ENCODE assay signal across 8 mouse cellular contexts in the genomic region with DNA sequence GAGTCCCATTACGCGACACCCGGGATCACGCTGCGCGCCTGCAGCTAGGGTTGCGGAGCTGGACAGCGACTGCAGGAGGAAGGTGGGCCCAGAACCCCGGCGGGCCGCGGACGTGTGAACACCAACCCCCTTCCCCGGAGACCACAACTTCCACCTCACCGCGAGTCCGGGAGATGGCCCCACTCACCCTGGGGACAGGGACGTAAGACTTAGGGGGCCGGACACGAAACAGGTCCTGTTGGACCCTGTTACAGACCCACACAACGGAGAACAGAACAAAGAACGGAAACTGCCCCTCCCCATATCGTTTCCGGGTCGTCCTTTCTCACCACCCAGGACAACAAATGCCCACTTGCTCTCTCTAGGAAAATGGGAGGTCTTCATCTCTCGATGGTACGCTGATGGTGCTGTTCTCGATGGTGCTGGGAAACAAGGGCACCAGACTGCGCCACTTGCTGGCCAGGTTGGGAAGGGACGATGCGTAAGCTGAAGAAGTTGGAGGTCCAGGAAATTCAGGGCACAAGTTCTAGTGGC. TPM values are rescaled to one million over a fixed set of nuclear protein-coding genes. Genes with fewer than 3 reads are reported as not detected.
DNase-seq lines count a peak whose midpoint lies in the region; ATAC-seq and TF ChIP-seq lines count a peak whose summit lies in the region.

Gene Zfp113 (minus strand): TSS at position 302 of the 534 bp plus-strand sequence.

- H3K4me3 ChIP-seq in erythroblast, embryonic 14.5 days (replicated peaks): peak within 1 kb of the TSS; percentile 77
- H3K4me3 ChIP-seq in heart, embryonic 11.5 days (ENCODE audit: low read depth, low read length): peak within 1 kb of the TSS; percentile 77
- peak within 1 kb of the TSS; percentile 83 for H3K4me3 ChIP-seq in kidney, embryonic 16.5 days (ENCODE audit: low read length)
- peak within 1 kb of the TSS; percentile 81 for H3K4me3 ChIP-seq in liver, adult 2 months (ENCODE audit: insufficient read depth, low read depth, low read length)
- peak within 1 kb of the TSS; percentile 54 for H3K4me3 ChIP-seq in myocyte

- WGBS in heart, embryonic 11.5 days (ENCODE audit: insufficient replicate concordance): under 1% methylated on average over 31 of the region's 31 CpGs
- WGBS in kidney, embryonic 16.5 days: under 1% methylated on average over 31 of the region's 31 CpGs
- under 1% methylated on average over 31 of the region's 31 CpGs for WGBS in liver, adult 2 months

- no peaks in the 10 kb centered on the region for H3K9me3 ChIP-seq in erythroblast, embryonic 14.5 days (ENCODE audit: control insufficient read depth, low read length)
- no peaks in the 10 kb centered on the region for H3K9me3 ChIP-seq in heart, embryonic 11.5 days (replicated peaks; ENCODE audit: control insufficient read depth, low read length)
- H3K9me3 ChIP-seq in kidney, embryonic 16.5 days (ENCODE audit: low read length): no peaks in the 10 kb centered on the region

- peaks cover 19% of the 10 kb centered on the region for H3K36me3 ChIP-seq in erythroblast, embryonic 14.5 days (ENCODE audit: control insufficient read depth)
- peaks cover 7% of the 10 kb centered on the region for H3K36me3 ChIP-seq in heart, embryonic 11.5 days (ENCODE audit: control insufficient read depth, insufficient read depth, low read length)
- peaks cover 20% of the 10 kb centered on the region for H3K36me3 ChIP-seq in kidney, embryonic 16.5 days (ENCODE audit: insufficient read depth, low read length)
- peaks cover 17% of the 10 kb centered on the region for H3K36me3 ChIP-seq in liver, adult 2 months (ENCODE audit: control insufficient read depth, insufficient read depth, low read length)
- H3K36me3 ChIP-seq in myocyte (ENCODE audit: control insufficient read depth, insufficient read depth): peaks cover 17% of the 10 kb centered on the region
- peaks cover 9% of the 10 kb centered on the region; the same call in 1 of the 2 replicates for H3K36me3 ChIP-seq in splenic B cell, adult 2 months (ENCODE audit: control insufficient read depth, insufficient read depth, low read length, poor library complexity, severe bottlenecking)

- H3K27me3 ChIP-seq in erythroblast, embryonic 14.5 days (ENCODE audit: control insufficient read depth): no peaks in the 10 kb centered on the region
- H3K27me3 ChIP-seq in heart, embryonic 11.5 days (ENCODE audit: control insufficient read depth, insufficient read depth, low read length): no peaks in the 10 kb centered on the region
- H3K27me3 ChIP-seq in kidney, embryonic 16.5 days (ENCODE audit: insufficient read depth, low read length): no peaks in the 10 kb centered on the region
- no peaks in the 10 kb centered on the region for H3K27me3 ChIP-seq in liver, adult 2 months (ENCODE audit: control insufficient read depth, insufficient read depth, low read length)
- H3K27me3 ChIP-seq in myocyte (ENCODE audit: control insufficient read depth, insufficient read depth, insufficient read length): no peaks in the 10 kb centered on the region
- no peaks in the 10 kb centered on the region for H3K27me3 ChIP-seq in splenic B cell, adult 2 months (ENCODE audit: control insufficient read depth, insufficient read depth, low read length, poor library complexity, severe bottlenecking)

- peak within 1 kb of the TSS; percentile 47 for H3ac ChIP-seq in myocyte (ENCODE audit: control insufficient read depth, insufficient read length)

- peak; percentile 87 for TF ChIP-seq CTCF in brain, embryonic 14.5 days (IDR thresholded peaks at IDR 0.05; ENCODE audit: borderline replicate concordance, extremely low read depth, insufficient read depth, insufficient read length)
- TF ChIP-seq CTCF in liver, adult 2 months (IDR thresholded peaks at IDR 0.05; ENCODE audit: low read depth, low read length): peak; percentile 95

- no peaks in the 10 kb centered on the region for H3K79me2 ChIP-seq in liver, adult 2 months (ENCODE audit: control insufficient read depth, insufficient read depth, low read length)
- peaks cover 16% of the 10 kb centered on the region for H3K79me2 ChIP-seq in myocyte (ENCODE audit: control insufficient read depth, insufficient read depth)

- H3K4me2 ChIP-seq in heart, embryonic 11.5 days: peak within 1 kb of the TSS; percentile 86
- H3K4me2 ChIP-seq in kidney, embryonic 16.5 days (replicated peaks; ENCODE audit: low read depth, low read length): peak within 1 kb of the TSS; percentile 80
- H3K4me2 ChIP-seq in myocyte (ENCODE audit: low read depth): peak within 1 kb of the TSS; percentile 90

- peak within 1 kb of the TSS; percentile 84 for H3K27ac ChIP-seq in heart, embryonic 11.5 days (ENCODE audit: low read depth, low read length)
- H3K27ac ChIP-seq in kidney, embryonic 16.5 days (ENCODE audit: low read length): peak within 1 kb of the TSS; percentile 95
- peak within 1 kb of the TSS; percentile 82 for H3K27ac ChIP-seq in liver, adult 2 months (replicated peaks; ENCODE audit: insufficient read depth, low read depth, low read length)

- DNase-seq in CD4-positive helper T cell, adult 2 months (ENCODE audit: low read depth, low spot score): peak; percentile 91
- DNase-seq in brain, embryonic 14.5 days (ENCODE audit: low read depth): peak; percentile 99
- DNase-seq in liver, adult 2 months (ENCODE audit: extremely low read depth, low read depth, low spot score): peak; percentile 95
- DNase-seq in splenic B cell, adult 2 months (ENCODE audit: low read depth, low spot score): peak; percentile 94

- TF ChIP-seq POLR2A in brain, embryonic 14.5 days (IDR thresholded peaks at IDR 0.05; ENCODE audit: borderline replicate concordance, extremely low read depth, insufficient read depth, insufficient read length, poor library complexity, severe bottlenecking): peak; percentile 66; the same call in 1 of the 2 replicates
- TF ChIP-seq POLR2A in liver, adult 2 months (IDR thresholded peaks at IDR 0.05; ENCODE audit: extremely low read depth, insufficient read depth, low read length): peak; percentile 73; the same call in 1 of the 2 replicates
- peak; percentile 57 for TF ChIP-seq POLR2A in myocyte (IDR thresholded peaks at IDR 0.05; ENCODE audit: insufficient read length, low read depth)

- peak within 1 kb of the TSS; percentile 90 for H3K9ac ChIP-seq in heart, embryonic 11.5 days (ENCODE audit: low read depth, low read length)
- H3K9ac ChIP-seq in kidney, embryonic 16.5 days (replicated peaks; ENCODE audit: low read length): peak within 1 kb of the TSS; percentile 97
- peak within 1 kb of the TSS; percentile 89 for H3K9ac ChIP-seq in liver, adult 2 months (ENCODE audit: low read depth, low read length)

- peaks cover 24% of the 10 kb centered on the region for H3K4me1 ChIP-seq in erythroblast, embryonic 14.5 days (ENCODE audit: control insufficient read depth)
- H3K4me1 ChIP-seq in heart, embryonic 11.5 days (ENCODE audit: control insufficient read depth, insufficient read depth, low read length): peaks cover 7% of the 10 kb centered on the region; the same call in 1 of the 2 replicates
- H3K4me1 ChIP-seq in kidney, embryonic 16.5 days (ENCODE audit: insufficient read depth, low read length): peaks cover 9% of the 10 kb centered on the region; the same call in 1 of the 2 replicates
- peaks cover 9% of the 10 kb centered on the region for H3K4me1 ChIP-seq in liver, adult 2 months (ENCODE audit: control insufficient read depth, insufficient read depth, low read length)

- ATAC-seq in heart, embryonic 11.5 days (replicated peaks; ENCODE audit: insufficient number of reproducible peaks, low FRiP score, low TSS enrichment): peak; percentile 96
- peak; percentile 96 for ATAC-seq in kidney, embryonic 16.5 days (ENCODE audit: low FRiP score, low TSS enrichment)

TF ChIP-seq in myocyte, 11 proteins besides CTCF, POLR2A, EP300 and RAD21:
- TF ChIP-seq TCF3 (IDR thresholded peaks at IDR 0.05; ENCODE audit: insufficient read length, low read depth) (no peak), REST (IDR thresholded peaks at IDR 0.05; ENCODE audit: insufficient read depth, insufficient read length) (peak; percentile 84), MYOG (IDR thresholded peaks at IDR 0.05; ENCODE audit: control insufficient read depth in 1 of 3, insufficient read depth in 1 of 3, insufficient read length in 2 of 3, low read depth in 2 of 3) (peak in 1 of 3 experiments; percentile 32), TCF12 (IDR thresholded peaks at IDR 0.05; ENCODE audit: insufficient read depth, poor library complexity, severe bottlenecking) (no peak), POLR2AphosphoS2 (IDR thresholded peaks at IDR 0.05; ENCODE audit: insufficient read length, low read depth) (peak; percentile 39)

RNA-seq across cellular contexts. Expression of gene Zfp113, which starts in this region (rescaled TPM):
- polyA plus RNA-seq in brain, embryonic 14.5 days (2012; rRNA removed): 10.3 and 11.9 TPM in 2 replicates
- 0.01 and 0.04 TPM in 2 replicates for polyA plus RNA-seq in erythroblast, embryonic 14.5 days (2012)
- polyA plus RNA-seq in heart, embryonic 11.5 days (2014; fragmentation: Nextera tagmentation; extraction: Ambion mirVana): 8.0 and 10.0 TPM in 2 replicates
- polyA plus RNA-seq in kidney, embryonic 16.5 days (2015; fragmentation: Nextera tagmentation; extraction: Ambion mirVana): 22.1 and 29.5 TPM in 2 replicates
- 3.5 and 3.8 TPM in 2 replicates for total RNA-seq in liver, adult 2 months (2014; rRNA removed)
- 3.6 and 4.2 TPM in 2 replicates for polyA plus RNA-seq in liver, adult 2 months (2012; rRNA removed)
- polyA plus RNA-seq in myocyte (2012; fragmentation: generic; extraction: Trizol): 3.0 TPM

Comparison
In these comparisons a context has a peak if more than half of its experiments do, and no peak if none do; other contexts are left out.
1. Peak in every context shown above with its lines: DNase-seq, ATAC-seq, H3K4me3 ChIP-seq and H3K27ac ChIP-seq.